Mouse (Mus musculus): ENCODE measurements at regions not wholly inside any gene's neighbourhood (a gene's known extent, or its start where the extent isn't known, plus 50 kb on each side); places are given as distances from the start of the nearest gene placed in this dataset.

DNA sequence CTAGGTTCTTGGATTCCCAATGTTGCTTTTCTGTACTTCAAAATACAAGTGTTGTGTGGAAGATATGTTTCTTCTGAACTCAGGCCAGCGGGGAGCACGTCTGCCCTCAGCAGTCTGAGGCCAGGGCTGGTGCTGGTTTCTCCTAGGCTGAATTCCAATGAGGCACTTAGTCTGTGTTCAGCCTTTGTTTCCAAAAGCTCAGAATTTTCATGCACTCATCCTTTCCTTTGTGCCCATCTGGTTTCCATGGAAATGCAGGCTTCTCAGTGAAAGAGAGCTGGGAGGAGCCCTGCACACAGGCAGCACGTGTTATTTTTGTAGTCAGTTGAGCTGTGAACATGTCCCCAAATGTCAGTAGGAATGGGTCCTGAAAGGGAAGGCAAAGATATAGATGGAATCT is 846.6 kb downstream of the Basp1 start:
- no peaks in the 10 kb centered on the region for H3K9me3 ChIP-seq (ENCODE audit: control insufficient read depth, low read depth, low read length)
- H3K36me3 ChIP-seq (ENCODE audit: control insufficient read depth, insufficient read depth, low read length) = no peaks in the 10 kb centered on the region
- no peaks in the 10 kb centered on the region for H3K4me1 ChIP-seq (ENCODE audit: control insufficient read depth, insufficient read depth, low read length)
- no peaks in the 10 kb centered on the region for H3K27me3 ChIP-seq (ENCODE audit: control insufficient read depth, insufficient read depth, low read length)
- no peak overlapping the region for H3K4me3 ChIP-seq (ENCODE audit: low read depth, low read length)
- no peak overlapping the region for H3K27ac ChIP-seq (ENCODE audit: low read length)
- WGBS = 54% methylated on average over 3 of the region's 3 CpGs
- no peak overlapping the region for H3K9ac ChIP-seq (replicated peaks; ENCODE audit: low read depth, low read length)
- H3K4me2 ChIP-seq (replicated peaks; ENCODE audit: low read depth, low read length) = no peak overlapping the region
- ATAC-seq (ENCODE audit: insufficient number of reproducible peaks, insufficient read depth, low FRiP score, low read depth) = no peak

- WGBS = 88% methylated on average over 4 of the region's 4 CpGs
- ATAC-seq (ENCODE audit: insufficient number of reproducible peaks, insufficient read depth, low FRiP score, low read depth) = no peak
- H3K36me3 ChIP-seq (ENCODE audit: control insufficient read depth, insufficient read depth, low read length) = no peaks in the 10 kb centered on the region
- H3K4me2 ChIP-seq (replicated peaks; ENCODE audit: low read depth, low read length) = no peak overlapping the region
- H3K9me3 ChIP-seq (ENCODE audit: control insufficient read depth, low read depth, low read length) = no peaks in the 10 kb centered on the region
- H3K27ac ChIP-seq (ENCODE audit: low read length) = no peak overlapping the region
- H3K4me3 ChIP-seq (ENCODE audit: low read depth, low read length) = no peak overlapping the region
- H3K27me3 ChIP-seq (ENCODE audit: control insufficient read depth, insufficient read depth, low read length) = no peaks in the 10 kb centered on the region
- no peak overlapping the region for H3K9ac ChIP-seq (replicated peaks; ENCODE audit: low read depth, low read length)
- H3K4me1 ChIP-seq (ENCODE audit: control insufficient read depth, insufficient read depth, low read length) = no peaks in the 10 kb centered on the region
Observed at GRCm38 (mm10) chr15:24556806-24557205, 856.8 kb downstream of the Basp1 start.

- no peak overlapping the region for H3K27ac ChIP-seq (ENCODE audit: low read length)
- no peaks in the 10 kb centered on the region for H3K27me3 ChIP-seq (ENCODE audit: control insufficient read depth, insufficient read depth, low read length)
- WGBS = 89% methylated on average over 3 of the region's 3 CpGs
- H3K9ac ChIP-seq (replicated peaks; ENCODE audit: low read depth, low read length) = no peak overlapping the region
- no peaks in the 10 kb centered on the region for H3K9me3 ChIP-seq (ENCODE audit: control insufficient read depth, low read depth, low read length)
- H3K36me3 ChIP-seq (ENCODE audit: control insufficient read depth, insufficient read depth, low read length) = no peaks in the 10 kb centered on the region
- no peaks in the 10 kb centered on the region for H3K4me1 ChIP-seq (ENCODE audit: control insufficient read depth, insufficient read depth, low read length)
- H3K4me2 ChIP-seq (replicated peaks; ENCODE audit: low read depth, low read length) = no peak overlapping the region
- no peak overlapping the region for H3K4me3 ChIP-seq (ENCODE audit: low read depth, low read length)
- no peak for ATAC-seq (ENCODE audit: insufficient number of reproducible peaks, insufficient read depth, low FRiP score, low read depth)
Observed at GRCm38 (mm10) chr15:24550108-24550507, 863.5 kb downstream of the Basp1 start.

DNA sequence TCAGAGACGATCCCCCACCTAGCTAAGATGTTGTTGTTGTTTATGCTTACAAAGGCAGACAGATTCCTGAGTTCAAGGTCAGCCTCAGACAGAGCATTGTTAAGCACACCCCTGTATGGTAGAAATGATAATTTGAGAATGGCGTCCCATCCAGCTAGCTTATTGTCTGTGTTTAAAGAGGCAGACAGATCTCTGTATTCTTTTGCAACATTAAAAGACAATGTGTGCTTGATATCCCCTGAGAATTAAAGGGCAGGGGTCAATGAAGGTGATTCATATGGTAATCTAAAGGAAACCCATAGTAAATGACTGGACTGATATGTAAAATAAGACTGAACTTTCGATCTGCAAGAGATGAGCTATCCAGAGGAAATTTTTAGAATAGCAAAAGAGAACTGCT is 883.5 kb downstream of the Basp1 start:
- no peak overlapping the region for H3K27ac ChIP-seq (ENCODE audit: low read length)
- WGBS = 88% methylated on average over 3 of the region's 3 CpGs
- H3K36me3 ChIP-seq (ENCODE audit: control insufficient read depth, insufficient read depth, low read length) = no peaks in the 10 kb centered on the region
- H3K4me3 ChIP-seq (ENCODE audit: low read depth, low read length) = no peak overlapping the region
- no peak overlapping the region for H3K4me2 ChIP-seq (replicated peaks; ENCODE audit: low read depth, low read length)
- no peak for ATAC-seq (ENCODE audit: insufficient number of reproducible peaks, insufficient read depth, low FRiP score, low read depth)
- H3K27me3 ChIP-seq (ENCODE audit: control insufficient read depth, insufficient read depth, low read length) = no peaks in the 10 kb centered on the region
- no peaks in the 10 kb centered on the region for H3K4me1 ChIP-seq (ENCODE audit: control insufficient read depth, insufficient read depth, low read length)
- no peak overlapping the region for H3K9ac ChIP-seq (replicated peaks; ENCODE audit: low read depth, low read length)
- no peaks in the 10 kb centered on the region for H3K9me3 ChIP-seq (ENCODE audit: control insufficient read depth, low read depth, low read length)

DNA sequence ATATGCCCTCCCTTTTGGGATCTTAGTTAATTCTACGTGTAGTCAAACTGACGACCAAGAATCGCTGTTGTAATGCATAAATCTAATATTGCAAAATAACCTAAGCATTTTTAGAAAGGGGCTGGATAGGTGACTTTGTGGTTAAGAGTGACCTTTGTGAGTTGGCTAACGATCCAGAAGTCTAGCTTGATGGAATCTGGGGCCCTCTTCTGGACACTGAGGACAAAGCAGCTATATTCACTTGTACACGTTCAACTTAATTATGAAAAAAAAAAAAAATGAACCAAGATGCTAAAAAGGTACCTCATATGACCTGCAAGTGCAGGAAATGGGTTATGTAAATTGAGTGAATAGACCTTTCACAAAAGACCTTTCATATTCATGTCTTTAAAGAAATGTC is 886.2 kb downstream of the Basp1 start:
- H3K9me3 ChIP-seq (ENCODE audit: control insufficient read depth, low read depth, low read length) = no peaks in the 10 kb centered on the region
- 77% methylated on average over 5 of the region's 5 CpGs for WGBS

GRCm38 (mm10) chr15:24513926-24514325 is 899.6 kb downstream of the Basp1 start:
- 77% methylated on average over 9 of the region's 9 CpGs for WGBS
- no peak overlapping the region for H3K4me3 ChIP-seq (ENCODE audit: low read depth, low read length)
- no peak overlapping the region for H3K4me2 ChIP-seq (replicated peaks; ENCODE audit: low read depth, low read length)
- H3K9ac ChIP-seq (replicated peaks; ENCODE audit: low read depth, low read length) = no peak overlapping the region
- ATAC-seq (ENCODE audit: insufficient number of reproducible peaks, insufficient read depth, low FRiP score, low read depth) = no peak
- H3K9me3 ChIP-seq (ENCODE audit: control insufficient read depth, low read depth, low read length) = no peaks in the 10 kb centered on the region
- H3K27me3 ChIP-seq (ENCODE audit: control insufficient read depth, insufficient read depth, low read length) = no peaks in the 10 kb centered on the region
- no peaks in the 10 kb centered on the region for H3K4me1 ChIP-seq (ENCODE audit: control insufficient read depth, insufficient read depth, low read length)
- no peaks in the 10 kb centered on the region for H3K36me3 ChIP-seq (ENCODE audit: control insufficient read depth, insufficient read depth, low read length)
- no peak overlapping the region for H3K27ac ChIP-seq (ENCODE audit: low read length)

More for the DNA sequence above, 886.2 kb downstream of the Basp1 start:
- no peak overlapping the region for H3K27ac ChIP-seq (ENCODE audit: low read length)
- H3K4me2 ChIP-seq (replicated peaks; ENCODE audit: low read depth, low read length) = no peak overlapping the region
- H3K36me3 ChIP-seq (ENCODE audit: control insufficient read depth, insufficient read depth, low read length) = no peaks in the 10 kb centered on the region
- no peak overlapping the region for H3K9ac ChIP-seq (replicated peaks; ENCODE audit: low read depth, low read length)
- no peaks in the 10 kb centered on the region for H3K4me1 ChIP-seq (ENCODE audit: control insufficient read depth, insufficient read depth, low read length)
- no peak for ATAC-seq (ENCODE audit: insufficient number of reproducible peaks, insufficient read depth, low FRiP score, low read depth)
- H3K27me3 ChIP-seq (ENCODE audit: control insufficient read depth, insufficient read depth, low read length) = no peaks in the 10 kb centered on the region
- no peak overlapping the region for H3K4me3 ChIP-seq (ENCODE audit: low read depth, low read length)

DNA sequence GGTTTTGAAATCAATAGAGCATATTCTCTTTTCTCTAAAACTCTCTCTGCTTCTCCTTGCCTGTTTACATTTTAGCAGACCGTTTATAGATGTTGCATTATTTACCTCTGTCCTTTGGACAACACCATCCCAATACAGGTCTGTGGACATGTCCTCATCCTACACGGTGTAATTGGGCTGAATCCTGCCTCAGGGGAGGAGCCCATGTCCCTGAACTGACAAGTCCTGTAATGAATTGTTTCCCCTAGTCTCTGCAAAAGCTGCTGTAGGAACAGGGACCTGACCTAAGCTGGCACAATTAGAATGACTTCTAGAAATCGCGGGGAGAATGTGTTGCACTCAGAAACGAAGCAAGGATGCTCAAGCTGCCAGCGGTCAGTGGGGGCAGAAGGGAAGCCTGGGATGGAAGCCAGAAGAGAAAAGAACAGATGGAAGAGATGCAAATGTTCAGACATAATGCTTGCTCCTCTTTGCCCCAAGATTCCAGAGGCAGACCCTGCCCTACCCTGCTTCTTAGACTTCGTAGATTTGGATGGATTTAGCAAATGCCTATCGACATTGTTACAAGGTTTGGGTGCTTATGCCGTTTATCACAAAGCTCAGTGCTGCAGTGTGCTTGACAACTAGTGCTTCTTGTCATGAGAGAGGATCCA is 911.5 kb downstream of the Basp1 start:
- Histone ChIP-seq H3K4me1 (ENCODE audit: control insufficient read depth, insufficient read depth, low read length) (no peaks in the 10 kb centered on the region), H3K4me3 (ENCODE audit: low read depth, low read length) (no peak overlapping the region), H3K27me3 (ENCODE audit: control insufficient read depth, insufficient read depth, low read length) (no peaks in the 10 kb centered on the region), H3K36me3 (ENCODE audit: control insufficient read depth, insufficient read depth, low read length) (no peaks in the 10 kb centered on the region), H3K9me3 (ENCODE audit: control insufficient read depth, low read depth, low read length) (no peaks in the 10 kb centered on the region), H3K4me2 (replicated peaks; ENCODE audit: low read depth, low read length) (no peak overlapping the region), H3K27ac (ENCODE audit: low read length) (no peak overlapping the region), H3K9ac (replicated peaks; ENCODE audit: low read depth, low read length) (no peak overlapping the region)
- no peak for ATAC-seq (ENCODE audit: insufficient number of reproducible peaks, insufficient read depth, low FRiP score, low read depth)
- 52% methylated on average over 9 of the region's 9 CpGs for WGBS

DNA sequence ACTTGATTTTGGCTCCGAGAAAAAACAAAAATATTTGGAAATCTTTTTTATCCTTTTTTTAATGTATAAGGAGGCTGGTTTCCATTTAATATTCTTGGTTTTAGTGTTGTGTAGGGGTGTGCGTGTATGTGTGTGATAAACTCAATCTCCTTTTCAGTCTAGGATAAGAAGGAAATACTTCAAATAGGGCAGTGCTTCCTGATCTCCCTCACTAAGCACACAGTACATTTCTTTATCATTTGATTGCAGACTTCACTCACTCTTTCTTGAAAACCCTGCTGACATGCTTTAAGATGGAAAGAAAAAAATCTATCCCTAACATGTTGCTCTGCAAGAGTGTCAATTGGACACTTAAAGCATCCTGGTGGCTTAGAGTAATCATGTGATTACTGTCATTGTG is 927.3 kb downstream of the Basp1 start:
- no peaks in the 10 kb centered on the region for H3K9me3 ChIP-seq (ENCODE audit: control insufficient read depth, low read depth, low read length)
- H3K4me3 ChIP-seq (ENCODE audit: low read depth, low read length) = no peak overlapping the region
- no peak overlapping the region for H3K9ac ChIP-seq (replicated peaks; ENCODE audit: low read depth, low read length)
- H3K4me1 ChIP-seq (ENCODE audit: control insufficient read depth, insufficient read depth, low read length) = no peaks in the 10 kb centered on the region
- ATAC-seq (ENCODE audit: insufficient number of reproducible peaks, insufficient read depth, low FRiP score, low read depth) = no peak
- H3K27me3 ChIP-seq (ENCODE audit: control insufficient read depth, insufficient read depth, low read length) = no peaks in the 10 kb centered on the region
- no peak overlapping the region for H3K27ac ChIP-seq (ENCODE audit: low read length)
- WGBS = 80% methylated on average over 2 of the region's 2 CpGs
- H3K4me2 ChIP-seq (replicated peaks; ENCODE audit: low read depth, low read length) = no peak overlapping the region
- H3K36me3 ChIP-seq (ENCODE audit: control insufficient read depth, insufficient read depth, low read length) = no peaks in the 10 kb centered on the region

DNA sequence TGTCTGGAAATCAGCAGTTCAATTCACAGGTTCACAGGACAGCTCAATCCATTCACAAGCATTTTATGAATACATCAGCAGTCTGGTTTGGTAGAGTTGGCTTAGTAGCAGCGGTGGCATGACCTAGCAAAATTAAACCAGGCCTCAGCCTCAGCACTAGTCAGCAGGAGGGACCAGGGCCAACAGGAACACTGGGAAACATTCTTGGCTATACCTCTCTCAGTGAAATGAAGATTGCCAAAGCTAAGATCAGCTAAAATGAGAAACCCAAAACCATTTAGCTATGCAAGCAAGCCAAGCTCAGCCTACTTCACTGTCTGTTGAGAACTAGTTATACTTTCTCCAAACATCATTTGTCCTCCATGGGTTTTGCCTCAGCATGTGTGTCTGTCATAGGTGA is 945.3 kb downstream of the Basp1 start:
- H3K27ac ChIP-seq (ENCODE audit: low read length) = no peak overlapping the region
- no peak overlapping the region for H3K9ac ChIP-seq (replicated peaks; ENCODE audit: low read depth, low read length)
- 77% methylated on average over 1 of the region's 1 CpGs for WGBS
- no peaks in the 10 kb centered on the region for H3K27me3 ChIP-seq (ENCODE audit: control insufficient read depth, insufficient read depth, low read length)
- no peak overlapping the region for H3K4me3 ChIP-seq (ENCODE audit: low read depth, low read length)
- H3K4me2 ChIP-seq (replicated peaks; ENCODE audit: low read depth, low read length) = no peak overlapping the region
- no peaks in the 10 kb centered on the region for H3K36me3 ChIP-seq (ENCODE audit: control insufficient read depth, insufficient read depth, low read length)
- H3K9me3 ChIP-seq (ENCODE audit: control insufficient read depth, low read depth, low read length) = no peaks in the 10 kb centered on the region
- no peaks in the 10 kb centered on the region for H3K4me1 ChIP-seq (ENCODE audit: control insufficient read depth, insufficient read depth, low read length)
- no peak for ATAC-seq (ENCODE audit: insufficient number of reproducible peaks, insufficient read depth, low FRiP score, low read depth)

Measured in stomach, embryonic 14.5 days (tissue).